Mouse (Mus musculus) left cerebral cortex, adult 18-20 months (tissue): ENCODE data around the gene Magi1. TPM values are rescaled to one million over a fixed set of nuclear protein-coding genes. Genes with fewer than 3 reads are reported as not detected.
"Not testable (repeated sequence)": the region's sequence is repeated elsewhere in the genome, so short reads cannot be mapped to it uniquely, and the experiment has no call there.

Experiments
- DNase-seq, 2 experiments: peaks; one replicate each; pipeline ENCODE4 v3.0.0; 2021 to 2022; ENCODE audit warnings: low spot score in 2 of 2, mixed read lengths in 1 of 2
- total RNA-seq, 2 experiments: library from RNA; stranded (reverse); gene quantifications; 2 replicates each; pipeline ENCODE4 v1.2.3; 2021

Gene Magi1
- total RNA-seq, 2 experiments from 2014 or later, result 71.0 to 87.5 TPM

DNA sequence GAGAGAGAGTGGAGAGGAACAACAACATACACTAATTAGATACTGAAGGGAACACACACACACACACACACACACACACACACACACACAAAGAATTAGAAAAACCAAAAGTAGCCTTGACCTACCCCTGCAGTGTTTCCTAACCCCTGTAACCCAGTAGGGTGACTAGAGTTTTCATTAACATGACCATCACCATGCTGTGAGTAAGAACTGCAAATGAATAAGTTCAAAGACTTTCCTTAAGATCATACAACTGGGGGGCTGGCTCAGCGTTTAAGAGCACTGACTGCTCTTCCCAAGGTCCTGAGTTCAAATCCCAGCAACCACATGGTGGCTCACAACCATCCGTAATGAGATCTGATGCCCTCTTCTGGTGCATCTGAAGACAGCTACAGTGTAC, 280.1 kb downstream of the Magi1 start:
- DNase-seq, result not testable (repeated sequence)

DNA sequence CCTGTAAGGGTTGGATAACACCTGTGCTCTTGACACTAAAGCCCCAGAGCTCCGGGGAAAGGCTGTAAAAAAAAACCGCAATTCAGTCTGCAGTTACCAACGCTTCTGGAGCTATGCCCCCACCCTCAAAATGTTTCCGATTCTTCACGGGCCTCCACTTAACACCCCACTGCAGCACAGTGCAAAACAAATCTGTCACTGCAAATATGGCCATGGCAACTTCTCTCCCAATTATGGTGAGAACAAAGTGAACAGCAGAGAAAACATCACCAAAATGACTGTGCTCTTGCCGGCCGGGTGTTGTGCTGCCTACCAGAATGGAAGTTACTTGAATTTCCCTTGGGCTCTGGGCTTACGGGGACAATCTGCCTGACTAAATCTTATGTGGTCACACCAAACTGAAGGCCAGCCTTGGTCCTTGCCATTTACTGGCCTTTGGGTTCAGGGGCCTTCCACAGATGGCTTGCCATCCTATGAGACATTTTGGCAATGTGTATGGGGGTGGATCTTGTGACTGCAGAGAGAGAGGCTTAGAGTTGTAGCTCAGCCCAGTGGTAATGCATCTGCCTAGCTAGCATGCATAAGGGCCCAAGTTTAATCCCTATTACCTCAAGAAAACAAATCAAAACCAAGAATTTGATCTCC, 286.8 kb downstream of the Magi1 start:
- DNase-seq, result no peak

DNA sequence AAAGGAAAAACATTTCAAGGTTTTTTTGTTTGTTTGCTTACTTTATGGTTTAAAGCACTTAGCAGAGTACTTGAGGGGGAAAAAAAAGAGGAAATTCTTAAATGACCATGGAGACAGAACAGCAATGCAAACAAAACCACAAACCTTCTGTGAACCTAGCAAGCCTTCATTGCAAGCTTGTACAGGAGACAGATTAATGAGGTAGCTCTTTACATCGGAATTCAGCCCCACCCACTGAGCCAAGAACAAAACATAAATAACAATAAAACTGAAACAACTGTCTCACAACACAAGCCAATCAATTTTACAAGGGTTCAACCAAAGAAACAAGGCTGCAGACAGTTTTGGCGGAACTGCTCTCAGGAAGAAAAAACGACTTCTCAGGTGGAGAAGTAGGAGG, 296.2 kb downstream of the Magi1 start:
- DNase-seq, result no peak

DNA sequence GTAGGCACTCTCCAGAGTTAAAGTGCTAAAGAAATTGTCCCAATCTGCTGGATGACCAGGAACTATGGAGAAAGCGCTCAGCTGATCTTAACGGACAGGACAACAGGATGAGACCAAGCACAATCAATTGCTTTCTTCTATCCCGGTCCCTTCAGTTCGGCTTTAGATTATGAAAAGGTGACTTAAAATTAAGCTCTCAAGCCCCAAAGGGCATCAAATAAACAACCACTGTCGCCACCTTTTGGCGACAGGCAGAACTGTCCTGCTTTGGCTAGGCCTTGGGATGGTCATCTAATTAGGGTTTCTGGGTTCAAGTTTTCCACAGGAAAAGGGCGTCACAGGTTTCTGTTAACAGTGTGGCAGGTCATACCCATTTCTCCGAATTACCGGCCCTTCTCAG, 298.6 kb downstream of the Magi1 start:
- peak; percentile 42 to 45 for DNase-seq

DNA sequence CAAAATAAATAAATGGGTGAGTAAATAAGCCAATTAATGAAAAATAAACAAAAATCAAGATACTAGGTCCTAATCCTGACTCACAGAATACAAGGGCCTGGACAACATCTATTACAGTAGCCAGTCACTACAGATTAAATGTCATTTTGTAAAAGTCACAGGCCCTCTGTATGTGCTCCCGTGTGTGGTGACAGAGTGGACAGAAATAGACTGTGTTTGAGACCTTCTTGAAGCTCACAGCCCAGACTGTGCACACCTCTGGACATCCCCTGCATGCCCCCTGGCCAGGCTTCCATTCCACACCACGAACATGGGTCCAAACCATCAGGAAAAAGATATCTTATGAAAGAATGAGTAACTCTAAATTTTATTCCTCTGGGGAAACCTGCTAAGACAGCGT, 300.2 kb downstream of the Magi1 start:
- DNase-seq, result no peak

DNA sequence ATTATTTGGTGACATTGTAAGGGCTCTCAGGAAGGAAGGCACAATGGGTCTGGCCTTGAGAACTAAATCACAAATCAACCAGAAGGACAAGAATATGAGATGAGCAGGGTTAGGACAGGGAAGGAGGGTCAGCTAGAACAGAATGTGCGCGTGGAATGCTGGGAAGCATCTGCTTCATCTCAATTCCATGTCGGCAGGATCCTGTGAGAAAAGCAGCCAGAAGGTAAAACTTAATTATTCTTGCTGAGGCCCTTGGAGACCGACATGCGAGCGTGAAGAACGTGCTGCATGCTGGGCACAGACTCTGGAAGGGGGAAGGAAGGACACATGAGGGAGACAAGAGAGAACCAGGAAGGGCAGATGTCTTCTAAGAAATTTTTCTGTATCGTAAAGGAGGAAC, 302.5 kb downstream of the Magi1 start:
- DNase-seq, result no peak

DNA sequence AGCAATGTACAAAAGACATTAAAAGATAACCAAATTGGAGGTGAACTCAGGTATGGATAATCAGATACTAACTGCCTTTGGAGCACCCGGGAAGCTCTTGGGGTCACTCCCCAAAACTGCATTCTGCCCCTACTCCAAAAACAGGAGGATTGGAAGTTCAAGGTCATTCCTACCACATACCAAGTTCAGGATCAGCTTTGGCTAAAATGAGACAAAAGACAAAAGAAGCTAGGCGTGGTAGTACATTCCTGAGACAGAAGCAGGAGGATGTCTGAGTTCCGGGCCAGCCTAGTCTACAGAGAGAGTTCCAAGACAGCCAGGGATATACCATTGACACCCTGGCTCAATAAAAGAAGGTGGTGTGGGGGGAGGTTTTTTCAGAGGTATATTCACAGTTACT, 304.5 kb downstream of the Magi1 start:
- DNase-seq, result no peak

DNA sequence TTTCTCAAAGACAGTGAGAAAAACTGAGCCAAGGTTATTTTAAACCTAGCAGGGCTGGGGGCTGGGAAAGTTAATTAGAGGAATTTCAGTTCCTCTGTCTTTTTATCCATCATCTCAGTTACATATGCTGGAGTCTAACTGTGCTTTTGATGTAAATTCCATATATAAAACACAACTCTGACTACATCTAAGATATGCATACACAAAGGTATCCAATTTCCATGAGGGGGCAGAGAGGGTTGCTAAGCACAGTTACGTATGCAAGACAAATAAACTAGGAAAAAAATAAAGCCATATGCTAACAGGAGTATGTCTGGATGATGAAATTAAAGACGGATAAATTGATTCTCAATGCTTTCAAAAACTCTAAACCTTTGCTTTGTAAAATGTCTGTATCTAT, 315.0 kb downstream of the Magi1 start:
- DNase-seq, result peak in 1 of 2 experiments; percentile 7

DNA sequence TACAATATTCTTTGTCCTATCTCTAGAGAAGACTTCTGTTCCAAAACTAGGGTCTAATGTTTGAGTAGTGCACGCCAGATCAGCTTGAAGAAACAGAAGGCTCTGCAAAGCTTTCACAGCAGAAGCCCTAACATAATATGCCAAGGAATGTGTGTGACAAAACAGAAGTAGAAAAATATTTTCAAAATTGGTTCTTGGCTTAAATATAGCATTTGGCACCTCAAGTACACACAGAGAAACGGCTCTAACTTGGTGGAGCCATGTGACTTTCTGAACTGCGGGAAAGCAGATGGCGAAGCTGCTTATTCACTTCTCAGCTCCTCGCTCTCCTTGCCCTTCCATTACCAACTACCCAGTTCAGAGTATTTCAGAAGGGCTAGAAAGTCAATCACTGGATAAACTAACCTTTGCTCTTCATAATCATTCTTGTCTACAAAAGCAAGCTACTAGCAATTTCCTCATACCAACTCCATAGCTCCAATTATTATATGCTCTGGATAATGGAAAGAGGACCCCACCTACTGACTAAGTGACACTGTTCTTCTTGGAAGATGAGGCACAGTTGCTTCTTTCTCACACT, 320.9 kb downstream of the Magi1 start:
- peak in 1 of 2 experiments; percentile 49 for DNase-seq

DNA sequence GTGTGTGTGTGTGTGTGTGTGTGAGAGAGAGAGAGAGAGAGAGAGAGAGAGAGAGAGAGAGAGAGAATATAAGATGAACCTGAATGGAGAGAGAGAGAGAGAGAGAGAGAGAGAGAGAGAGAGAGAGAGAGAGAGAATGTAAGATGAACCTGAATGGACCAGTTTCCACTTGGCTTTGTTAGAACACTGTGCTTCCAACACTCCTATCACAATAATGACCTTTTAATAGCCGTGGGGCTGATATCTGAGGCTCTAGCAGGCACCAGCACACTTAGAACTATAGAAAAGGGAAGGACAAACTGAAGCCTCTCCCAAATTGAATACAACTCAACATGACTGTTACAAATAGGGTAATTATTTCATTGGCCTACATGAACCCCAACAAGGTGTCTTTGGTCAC, 321.9 kb downstream of the Magi1 start:
- no peak for DNase-seq

DNA sequence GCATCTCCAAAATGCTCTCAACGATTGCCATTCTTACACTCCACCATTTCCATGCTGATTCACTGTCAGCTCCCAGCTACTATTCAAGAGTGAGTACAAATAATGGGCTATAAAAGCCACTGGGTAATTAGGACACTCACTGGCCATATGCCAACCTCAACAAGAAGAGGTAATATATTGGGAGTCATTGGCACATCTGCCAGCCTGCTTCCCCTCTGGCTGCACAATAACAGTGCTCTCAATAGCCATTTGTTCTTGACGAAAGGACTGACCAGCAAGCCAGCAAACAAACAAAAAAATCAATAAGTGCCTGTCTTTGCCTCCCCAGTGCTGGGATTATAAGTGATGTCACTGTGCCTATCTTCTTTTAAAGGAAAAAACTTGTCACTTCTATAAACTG, 326.5 kb downstream of the Magi1 start:
- no peak for DNase-seq

DNA sequence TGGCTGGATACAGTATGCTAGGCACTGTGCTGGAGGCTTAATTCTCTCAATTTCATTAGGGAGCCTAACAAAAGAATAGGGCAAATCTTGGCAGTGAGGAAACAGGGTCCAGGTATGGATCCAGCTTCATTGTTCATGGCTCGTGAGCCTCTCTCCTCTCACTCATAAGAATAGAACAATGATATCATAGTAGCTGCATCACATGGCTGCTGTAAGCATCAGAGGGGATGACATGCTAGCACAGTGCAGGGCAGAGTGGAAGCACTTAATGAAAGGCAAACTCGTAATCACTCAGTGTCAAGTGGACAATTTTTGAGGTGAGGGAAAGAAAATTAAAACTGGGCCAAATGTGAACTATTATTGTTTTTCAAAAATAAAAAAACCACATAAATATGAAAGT, 337.1 kb downstream of the Magi1 start:
- DNase-seq, result no peak

DNA sequence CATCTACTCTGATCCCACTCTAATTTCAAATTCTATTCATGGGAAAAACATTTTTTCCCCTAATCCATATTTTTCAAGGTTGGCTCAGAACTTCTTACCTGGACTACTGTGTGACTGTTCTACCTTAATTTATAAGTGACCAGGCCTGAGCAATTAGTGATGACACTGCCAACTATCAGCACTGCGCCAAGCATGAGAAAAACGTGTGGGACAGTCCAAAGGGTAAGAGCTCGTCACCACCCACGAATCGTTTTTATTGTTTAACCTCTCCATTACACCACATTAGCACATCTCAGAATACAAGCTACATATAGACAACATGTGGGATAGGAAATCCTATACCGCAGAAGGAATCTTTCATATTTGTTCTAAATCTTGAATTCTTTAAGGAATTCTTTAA, 347.4 kb downstream of the Magi1 start:
- DNase-seq, result no peak

DNA sequence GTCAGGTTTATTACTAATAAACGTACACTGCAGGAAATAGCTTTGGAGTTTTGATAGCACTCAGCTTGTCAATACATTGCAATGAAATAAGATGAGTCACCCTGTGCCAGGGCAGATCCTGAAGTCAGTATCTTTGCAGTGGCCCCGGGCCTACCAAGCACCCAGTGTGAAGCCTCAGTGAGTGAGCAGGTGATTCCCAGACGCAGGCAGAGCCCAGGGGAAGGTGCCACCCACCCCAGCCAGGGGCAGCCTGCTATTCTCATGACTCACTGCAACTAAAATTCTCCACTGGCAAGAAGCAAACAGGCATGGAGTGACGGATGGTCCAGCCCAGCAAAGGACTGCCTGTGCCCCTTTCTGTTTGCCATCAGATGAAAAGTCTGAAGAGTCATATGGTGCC, 347.9 kb downstream of the Magi1 start:
- DNase-seq, result no peak

DNA sequence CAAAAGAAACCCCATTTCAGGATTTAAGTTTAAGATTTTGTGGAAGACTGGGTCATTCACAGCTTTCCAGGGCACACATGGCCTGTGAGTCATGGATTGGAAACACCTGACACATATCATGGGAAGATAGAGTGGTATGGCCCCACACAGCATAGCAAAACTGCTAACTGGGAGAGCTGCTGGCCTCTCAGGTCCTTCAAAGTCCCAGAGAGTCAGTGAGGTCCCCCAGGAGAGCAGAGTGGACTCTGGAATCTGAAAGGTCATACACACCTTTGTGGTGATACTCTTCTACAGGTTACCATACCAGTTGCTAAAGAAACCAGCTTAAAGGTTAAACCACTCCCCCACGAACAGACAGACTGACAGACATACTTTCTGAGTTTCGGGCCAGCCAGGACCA, 349.0 kb downstream of the Magi1 start:
- DNase-seq, result no peak

DNA sequence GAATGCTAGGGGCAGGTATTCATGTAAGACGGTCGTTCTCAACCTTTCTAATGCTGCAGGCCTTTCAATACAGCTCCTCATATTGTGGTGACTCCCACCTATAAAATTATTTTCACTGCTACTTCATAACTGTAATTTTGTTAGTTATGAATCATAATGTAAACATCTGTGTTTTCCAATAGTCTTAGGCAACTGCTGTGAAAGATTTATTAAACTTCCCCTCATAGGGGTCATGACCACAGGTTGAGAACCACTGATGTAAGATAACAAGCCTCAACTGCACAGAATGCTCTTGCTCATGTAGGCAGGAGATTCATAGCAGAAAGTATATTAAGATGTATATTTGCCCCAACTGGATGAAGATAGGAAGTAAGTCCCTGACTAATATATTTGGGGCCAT, 359.1 kb downstream of the Magi1 start:
- DNase-seq, result no peak

DNA sequence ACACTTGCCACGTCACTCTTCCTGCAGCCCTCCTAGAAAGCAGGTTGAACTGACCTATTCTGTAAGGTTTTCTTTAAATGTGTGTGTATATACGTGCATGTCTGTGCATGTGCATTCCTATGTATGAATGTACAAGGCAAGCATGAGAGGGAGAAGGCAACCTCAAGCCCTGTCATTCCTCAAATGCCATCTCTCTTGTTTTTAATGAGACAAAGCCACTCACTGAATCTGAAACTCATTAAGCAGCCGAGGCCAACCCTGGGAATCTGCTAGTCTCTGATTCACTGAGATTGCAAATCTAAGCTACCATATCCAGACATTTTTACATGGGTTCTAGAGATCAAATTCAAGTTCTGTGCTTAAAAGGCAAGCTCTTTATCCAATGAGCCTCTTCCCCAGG, 359.7 kb downstream of the Magi1 start:
- DNase-seq, result no peak

DNA sequence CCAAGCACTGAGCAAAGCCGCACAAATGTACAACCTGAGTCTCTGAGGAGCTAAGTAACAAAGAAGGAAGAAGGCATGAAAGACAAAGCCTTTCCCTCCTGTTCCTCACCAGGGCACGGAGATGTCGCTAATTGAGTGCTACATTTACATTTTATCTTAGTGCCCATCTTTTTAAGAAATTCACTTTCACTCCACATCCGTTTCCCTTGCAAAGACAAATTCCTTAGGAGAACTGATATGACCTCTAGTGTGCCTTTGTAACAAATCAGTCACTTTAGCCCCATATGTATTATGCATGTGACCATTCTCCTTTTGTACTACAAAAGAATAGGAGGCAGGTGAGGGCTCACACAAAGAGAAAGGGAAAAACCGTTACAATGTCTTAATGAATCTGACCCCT, 360.4 kb downstream of the Magi1 start:
- no peak for DNase-seq

DNA sequence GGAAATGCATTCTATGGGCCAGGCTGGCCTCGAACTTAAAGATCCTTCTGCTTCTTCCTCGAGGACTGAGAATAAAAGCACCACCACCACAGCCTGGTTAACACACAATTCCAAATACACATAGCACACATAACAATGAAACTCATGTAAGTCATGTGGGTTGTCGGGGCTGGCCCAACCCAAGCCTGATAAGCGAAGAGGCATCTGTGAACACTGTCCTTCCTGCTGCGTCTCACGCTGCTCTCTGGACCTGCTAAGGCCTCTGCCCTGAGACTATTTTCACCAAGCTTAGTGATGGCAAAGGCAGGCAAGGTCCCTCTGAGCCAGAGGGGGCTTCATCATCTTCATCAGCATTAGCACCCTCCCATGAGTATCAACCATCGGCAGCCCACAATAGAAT, 360.8 kb downstream of the Magi1 start:
- DNase-seq, result no peak

DNA sequence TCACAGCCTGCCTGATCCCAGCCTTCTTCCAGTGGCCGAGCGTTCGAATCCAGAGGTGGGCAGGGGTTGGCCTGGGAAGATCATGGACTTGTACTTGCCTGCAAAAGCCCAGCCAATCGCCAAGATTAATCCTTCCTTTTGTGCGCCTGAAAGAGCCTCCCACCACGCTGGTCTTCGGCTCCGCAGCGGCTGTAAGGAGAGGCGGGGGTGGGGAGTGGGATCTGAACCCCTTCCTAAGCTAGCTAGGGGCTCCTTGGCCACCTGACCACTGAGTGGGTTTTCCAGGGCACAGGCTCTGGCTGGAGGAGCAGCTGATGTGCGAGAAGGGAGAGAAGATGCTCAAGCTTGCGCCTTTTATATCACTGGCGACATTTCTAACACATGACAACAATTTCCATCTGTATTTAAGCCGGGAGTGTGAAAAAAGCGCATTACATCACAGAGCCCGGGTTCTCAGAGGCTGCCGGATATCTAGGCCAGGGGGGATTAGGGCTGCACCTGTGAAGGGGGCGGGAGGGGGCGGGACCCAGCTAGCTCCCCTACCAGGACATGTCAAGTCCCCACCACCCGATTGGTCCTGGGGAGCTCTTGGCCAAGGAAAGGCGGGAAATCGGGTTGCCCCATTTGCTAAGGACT, 370.4 kb downstream of the Magi1 start:
- peak; percentile 30 to 57 for DNase-seq

DNA sequence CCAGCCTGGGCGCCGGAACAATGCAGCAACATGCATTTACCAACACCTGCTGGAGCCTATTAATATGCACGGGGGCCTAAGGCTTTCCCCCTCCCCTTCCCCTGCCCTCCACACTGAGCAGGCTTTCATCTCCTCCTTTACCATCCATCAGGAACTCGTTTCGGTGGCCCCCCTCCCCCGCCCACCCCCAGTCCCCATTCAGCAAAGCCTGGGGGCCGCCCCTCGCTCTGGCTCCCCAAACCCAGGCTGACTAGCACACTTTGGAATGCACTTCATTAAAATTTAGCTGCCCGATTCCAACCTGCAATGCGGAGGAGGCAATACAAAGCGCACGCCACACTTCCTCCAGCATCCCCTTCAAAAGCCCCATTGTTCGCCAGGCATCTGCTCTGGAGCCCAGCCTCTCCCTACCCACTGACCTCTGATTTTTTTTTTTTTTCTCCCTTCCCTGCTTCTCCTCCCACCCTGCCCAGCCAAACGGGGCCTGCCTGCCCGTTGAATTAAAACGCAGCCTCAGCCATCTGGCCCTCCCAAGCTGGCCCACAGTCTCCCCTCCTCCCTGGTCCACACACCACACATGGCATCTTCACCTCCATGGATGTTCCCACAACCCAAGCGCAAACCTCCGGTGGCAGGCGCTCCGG, 371.0 kb downstream of the Magi1 start:
- peak in 1 of 2 experiments; percentile 40 for DNase-seq

DNA sequence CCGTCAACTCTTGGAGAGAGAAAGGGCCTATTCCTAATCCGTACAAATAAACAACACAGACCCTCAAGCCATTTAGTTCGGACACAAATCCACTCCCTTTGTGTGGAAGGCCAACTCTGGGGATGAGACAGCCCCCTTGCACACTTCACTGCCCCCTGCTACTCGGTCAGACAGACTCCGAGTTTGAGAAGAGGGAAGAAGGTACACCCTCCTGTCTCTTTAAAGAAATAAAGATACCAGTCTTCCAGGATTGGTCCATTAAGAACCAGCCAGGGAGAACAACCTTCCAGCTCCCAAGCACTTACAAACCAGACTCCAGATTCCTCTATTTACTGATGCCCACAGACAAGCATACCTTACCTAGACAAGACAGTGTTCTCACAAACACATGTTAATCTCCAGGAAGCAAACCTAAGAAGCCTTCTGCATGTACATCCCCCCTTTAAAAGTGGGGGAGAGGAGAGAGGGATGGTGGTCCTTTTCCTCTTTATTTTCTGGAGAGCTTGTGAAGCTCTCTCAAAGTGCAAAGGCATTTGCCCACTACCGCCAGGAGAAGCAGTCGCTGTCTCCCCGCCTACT, 371.6 kb downstream of the Magi1 start:
- DNase-seq, result peak in 1 of 2 experiments; percentile 54
